Mouse (Mus musculus): ENCODE measurements around the gene Map3k5. TPM values are rescaled to one million over a fixed set of nuclear protein-coding genes. Genes with fewer than 3 reads are reported as not detected.

The Map3k5 gene
- total RNA-seq, 2 experiments from 2014 or later: 6.5 to 6.6 TPM

DNA sequence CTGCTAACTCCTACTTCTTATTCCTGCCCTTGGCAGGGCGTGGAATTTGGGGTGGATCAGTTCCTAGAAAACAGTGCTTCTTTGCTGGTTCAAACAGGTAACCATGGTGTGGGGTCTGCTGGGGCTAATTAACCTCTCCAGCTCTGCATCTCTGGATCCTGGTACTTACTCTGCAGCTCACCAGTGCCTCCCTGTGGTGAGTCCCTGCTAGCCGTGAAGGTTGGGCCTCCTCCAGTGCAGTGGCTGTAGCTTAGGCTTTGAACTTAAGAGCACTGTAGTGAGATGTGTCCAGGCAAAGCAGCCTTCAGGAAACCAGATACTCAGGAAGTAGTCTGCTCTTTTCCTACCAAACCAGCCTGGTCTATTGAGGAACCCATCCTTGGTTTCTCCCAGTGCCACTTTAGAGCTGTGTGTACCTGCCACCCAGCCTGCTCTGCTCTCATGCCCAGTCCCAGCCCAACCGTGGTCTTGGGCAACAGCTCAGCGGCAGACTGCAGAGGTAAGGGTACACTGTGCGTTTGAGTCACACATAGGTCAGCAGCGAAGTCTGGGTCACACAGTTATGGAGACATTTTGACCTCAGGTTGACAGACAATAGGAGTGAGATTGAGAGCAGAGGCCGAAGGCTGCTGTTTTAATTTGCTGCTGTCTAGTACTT lies 139.1 kb downstream of the Map3k5 start:
- intact Hi-C loops (cut with DNase I; ENCODE audit: low total_unique reads): loop anchor here (5.0 to 10.0 kb wide), 2 partner anchors 141 to 169 kb away; partner anchors contain the start of genes Map3k5 and Pex7
- peak; percentile 73 for DNase-seq

DNA sequence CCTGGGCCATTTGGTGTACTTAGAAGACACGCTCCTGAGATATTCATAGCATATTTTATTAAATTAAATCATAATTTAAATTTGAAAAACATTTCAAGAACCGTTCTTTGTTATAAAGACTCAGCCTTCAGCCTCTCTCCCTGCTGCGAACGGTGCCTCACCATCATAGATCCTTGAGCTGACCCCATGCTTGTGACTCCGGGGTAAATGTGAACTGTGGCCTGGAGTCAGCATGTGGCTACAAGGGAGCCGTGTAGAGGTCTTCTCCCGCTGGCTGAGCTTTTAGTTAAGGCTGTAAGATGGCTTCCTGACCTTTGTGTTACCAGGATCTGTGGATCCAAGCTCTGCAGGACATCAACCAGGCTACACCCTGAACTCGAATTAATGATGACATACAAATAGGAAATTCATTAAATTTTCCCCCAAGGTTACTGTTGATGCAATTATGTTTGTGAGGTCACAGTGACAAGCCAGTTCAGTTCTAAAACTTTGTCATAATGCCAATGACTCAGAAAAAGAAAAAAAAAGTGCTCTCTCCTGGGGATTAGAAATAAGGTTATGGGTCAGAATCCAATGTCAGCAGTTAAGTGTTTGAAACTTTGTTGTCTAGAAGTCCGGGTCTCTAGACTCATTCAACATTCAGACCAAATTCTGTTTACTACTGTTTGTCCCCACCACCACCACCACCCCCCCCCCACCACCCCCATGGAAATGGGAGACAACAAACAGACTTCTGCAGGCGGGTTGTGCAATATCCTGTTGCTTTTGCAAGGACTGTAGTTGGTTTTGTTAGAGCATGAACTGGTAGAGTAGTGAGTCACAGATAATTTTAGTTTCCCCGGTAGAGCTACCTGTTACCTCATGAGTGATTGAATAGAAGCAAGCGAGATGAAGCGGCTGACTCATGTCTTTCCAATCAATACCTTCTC lies 142.5 kb downstream of the Map3k5 start:
- DNase-seq: no peak
- intact Hi-C loops (cut with DNase I; ENCODE audit: low total_unique reads): loop anchor here (10.0 kb wide), 1 partner anchor 172 kb away; the partner anchor contains the start of gene Pex7

DNA sequence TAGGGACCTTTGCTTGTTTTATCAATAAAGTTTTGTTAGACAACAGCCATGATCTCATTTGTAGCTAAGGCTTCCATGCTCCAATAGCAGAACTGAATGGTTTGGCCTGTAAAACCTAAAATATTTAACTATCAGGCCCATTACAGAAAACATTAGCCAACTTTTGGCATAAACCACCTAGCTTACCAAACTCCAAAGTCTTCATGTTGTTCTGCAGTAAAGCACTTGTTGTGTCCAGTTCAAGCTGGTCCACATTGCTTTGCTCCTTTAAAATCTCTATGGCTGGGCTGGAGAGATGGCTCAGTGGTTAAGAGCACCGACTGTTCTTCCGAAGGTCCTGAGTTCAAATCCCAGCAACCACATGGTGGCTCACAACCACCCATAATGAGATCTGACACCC lies 144.1 kb downstream of the Map3k5 start:
- no peak for DNase-seq
- intact Hi-C loops (cut with DNase I; ENCODE audit: low total_unique reads): loop anchor here (10.0 kb wide), 1 partner anchor 174 kb away; the partner anchor contains the start of gene Pex7

DNA sequence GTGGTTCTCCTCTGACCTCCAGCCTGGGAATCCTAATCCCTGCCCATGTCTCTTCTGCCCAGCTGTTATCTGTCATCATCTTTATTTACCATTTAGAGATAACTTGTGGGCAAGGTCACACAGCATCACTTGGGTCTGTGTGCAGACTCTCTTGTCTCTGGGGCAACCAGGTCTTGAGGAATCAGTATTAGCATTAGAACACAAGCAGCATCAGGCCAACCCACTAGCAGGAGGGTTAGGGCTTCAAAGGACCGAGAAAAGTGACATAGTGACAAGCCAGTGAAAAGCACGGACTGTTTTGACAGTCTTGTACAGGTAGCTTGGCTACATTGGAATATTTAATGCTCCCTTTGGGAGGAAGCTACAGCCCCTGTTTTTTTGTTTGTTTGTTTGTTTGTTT lies 153.6 kb downstream of the Map3k5 start:
- DNase-seq: no peak
- intact Hi-C loops (cut with DNase I; ENCODE audit: low total_unique reads): no loop called here

DNA sequence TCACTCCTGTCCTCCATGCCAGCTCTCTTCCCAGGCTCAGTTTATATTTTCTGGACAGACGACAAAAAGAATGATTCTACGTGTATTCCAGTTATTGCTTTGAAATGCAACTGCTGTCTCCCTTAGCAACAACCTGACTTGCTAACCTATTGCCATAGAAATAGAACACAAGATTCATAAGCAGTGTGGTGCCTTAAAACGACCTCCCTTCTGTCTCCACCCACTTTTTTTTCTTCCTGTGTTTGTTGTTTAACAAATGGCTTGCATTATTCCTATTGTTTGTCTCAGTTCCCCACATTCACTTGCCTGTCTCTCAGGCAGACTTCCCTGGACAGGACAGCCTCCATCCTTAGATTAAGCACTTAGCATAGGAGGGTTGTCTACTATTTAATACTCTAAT lies 154.8 kb downstream of the Map3k5 start:
- intact Hi-C loops (cut with DNase I; ENCODE audit: low total_unique reads): no loop called here
- no peak for DNase-seq

DNA sequence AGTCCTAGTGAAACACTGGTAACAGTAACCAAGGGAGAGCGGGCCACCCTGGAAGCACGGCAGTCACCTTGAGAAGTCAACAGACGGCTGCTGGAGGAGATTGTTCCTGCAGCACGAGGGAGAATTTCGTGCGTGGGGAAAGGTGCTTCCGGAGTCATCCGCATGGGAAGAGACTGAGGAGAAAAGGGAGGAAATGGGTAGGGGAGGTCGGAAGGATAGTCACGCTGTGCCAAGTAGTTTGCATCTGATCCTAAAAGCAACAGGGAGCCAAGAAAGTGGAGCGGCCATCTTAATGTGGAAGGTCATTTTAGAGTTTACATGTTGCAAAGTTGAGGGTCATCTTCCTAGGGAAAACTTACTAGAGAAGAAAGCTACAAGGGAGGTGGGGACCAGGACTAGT lies 155.9 kb downstream of the Map3k5 start:
- DNase-seq: no peak
- intact Hi-C loops (cut with DNase I; ENCODE audit: low total_unique reads): no loop called here

DNA sequence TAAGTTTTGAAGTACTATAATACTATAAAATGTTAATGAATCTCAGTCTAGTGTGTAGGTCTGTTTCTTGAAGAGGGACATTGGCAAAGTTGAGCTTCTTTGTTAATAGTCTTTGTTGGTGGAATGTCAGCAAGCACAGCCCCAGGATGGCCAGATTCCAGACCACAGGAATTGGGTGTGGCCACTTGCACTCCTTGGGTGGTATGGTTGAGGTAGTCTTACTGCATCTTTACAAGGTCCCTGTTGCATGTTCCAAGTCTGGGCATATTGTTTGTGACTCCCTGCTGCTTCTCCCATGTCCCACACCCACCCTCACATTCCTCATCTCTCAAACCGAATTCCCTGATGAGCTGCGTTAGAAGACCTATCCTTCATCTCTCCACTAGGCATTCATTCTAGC lies 157.1 kb downstream of the Map3k5 start:
- intact Hi-C loops (cut with DNase I; ENCODE audit: low total_unique reads): no loop called here
- DNase-seq: no peak

DNA sequence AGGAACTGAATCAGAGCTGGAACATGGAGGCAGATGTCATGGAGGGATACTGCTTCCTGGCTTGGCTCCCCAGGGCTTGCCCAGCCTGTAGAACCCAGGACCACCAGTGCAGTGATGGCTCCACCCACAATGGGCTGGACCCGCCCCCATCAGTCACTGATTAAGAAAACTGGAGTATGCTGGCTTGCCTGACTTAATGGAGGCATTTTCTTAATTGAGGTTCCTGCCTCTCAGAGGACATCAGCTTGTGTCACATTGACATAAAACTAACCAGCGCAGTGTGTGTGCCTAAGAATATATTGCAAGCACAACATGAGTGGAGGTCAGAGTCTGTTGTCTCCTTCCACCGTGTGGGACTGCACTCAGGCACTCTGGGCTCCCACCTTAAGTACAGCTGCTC lies 158.1 kb downstream of the Map3k5 start:
- no peak for DNase-seq
- intact Hi-C loops (cut with DNase I; ENCODE audit: low total_unique reads): no loop called here

DNA sequence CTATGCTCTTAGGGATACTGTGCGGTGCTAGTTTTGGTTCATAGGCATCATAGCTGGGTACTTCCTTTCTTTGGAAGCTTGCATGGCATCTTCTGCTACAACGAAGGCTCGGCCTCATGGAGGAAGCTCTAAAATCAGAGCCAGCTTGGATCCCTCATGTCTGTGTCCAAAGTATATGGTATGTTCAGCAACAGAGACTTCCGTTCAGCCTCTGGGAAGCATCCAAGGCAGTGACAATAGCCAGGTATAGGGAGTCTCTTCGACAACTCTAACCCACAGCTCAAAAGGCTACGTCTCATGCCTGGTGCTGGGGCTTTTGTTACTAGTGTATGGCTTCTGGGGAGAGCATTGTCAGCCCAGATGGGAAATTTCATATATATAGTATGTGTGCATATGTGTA lies 167.2 kb downstream of the Map3k5 start:
- DNase-seq: no peak
- intact Hi-C loops (cut with DNase I; ENCODE audit: low total_unique reads): no loop called here

DNA sequence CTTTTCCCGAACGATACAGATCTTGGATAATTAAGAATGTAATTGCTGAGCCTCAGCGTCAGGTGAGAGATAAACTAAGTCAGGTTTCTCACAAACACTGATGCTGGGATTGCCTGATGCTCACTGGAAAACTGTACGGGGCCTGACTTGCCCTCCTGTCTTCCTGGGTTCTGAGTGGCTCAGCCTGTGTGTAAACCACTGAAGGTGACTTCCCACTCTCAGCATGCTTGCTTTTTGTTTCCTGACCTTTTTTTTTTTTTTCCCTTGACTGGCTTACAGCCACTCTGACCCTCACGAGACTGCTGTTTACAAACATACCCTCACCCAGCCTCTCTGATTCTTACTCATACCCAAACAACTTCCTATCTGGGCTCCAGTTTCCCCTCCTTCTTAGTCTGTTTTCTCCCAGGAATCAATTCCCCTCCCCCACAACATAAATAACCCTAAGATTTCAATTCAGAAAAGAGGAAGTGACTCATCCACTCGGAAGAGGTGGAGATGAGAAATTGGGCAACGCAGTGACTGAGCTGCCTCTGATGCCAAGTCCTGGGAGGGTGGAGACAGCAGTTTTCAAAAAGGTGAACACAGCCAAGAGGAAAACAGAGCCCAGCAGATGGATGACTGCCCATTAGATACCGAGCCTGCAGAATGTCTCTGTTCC lies 170.1 kb downstream of the Map3k5 start:
- intact Hi-C loops (cut with DNase I; ENCODE audit: low total_unique reads): no loop called here
- peak; percentile 65 for DNase-seq

DNA sequence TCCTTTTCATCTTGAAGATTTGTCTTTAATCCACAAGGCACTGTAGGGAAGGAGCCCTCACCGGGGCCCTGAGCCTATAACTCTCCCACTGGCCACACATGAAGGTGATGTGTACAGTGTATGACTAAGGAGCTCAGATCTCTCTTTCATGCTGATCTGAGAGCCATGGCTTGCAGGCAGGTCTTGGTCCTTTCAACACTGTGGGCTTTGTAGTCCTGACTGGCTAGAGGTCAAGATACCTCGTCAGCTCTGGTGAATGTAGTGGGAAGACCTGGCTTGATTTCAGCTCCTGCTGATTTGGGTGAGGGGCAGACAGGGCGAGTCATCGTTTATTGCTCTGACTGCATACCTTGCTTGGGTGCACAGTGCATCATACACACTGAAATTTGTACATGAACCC lies 171.3 kb downstream of the Map3k5 start:
- DNase-seq: no peak
- intact Hi-C loops (cut with DNase I; ENCODE audit: low total_unique reads): no loop called here

DNA sequence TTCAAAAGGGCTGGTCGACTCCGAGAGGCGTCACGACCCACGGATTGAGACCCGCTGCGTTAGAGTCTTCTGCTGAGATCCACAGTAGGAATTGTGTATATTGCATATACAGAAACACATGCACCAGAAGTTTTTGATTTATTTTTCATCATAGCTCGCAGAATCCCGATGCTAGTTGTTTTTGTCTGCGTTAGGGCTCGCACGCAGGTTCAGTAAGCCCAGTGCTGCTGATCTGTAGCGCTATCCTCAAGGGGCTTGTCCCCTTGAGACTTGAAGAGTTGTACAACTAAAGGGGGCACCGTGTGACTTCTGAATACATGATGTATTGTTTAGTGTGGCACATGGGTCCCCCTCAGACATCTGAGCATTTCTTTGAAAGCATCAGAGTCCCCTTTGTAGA lies 172.8 kb downstream of the Map3k5 start:
- intact Hi-C loops (cut with DNase I; ENCODE audit: low total_unique reads): no loop called here
- DNase-seq: no peak

DNA sequence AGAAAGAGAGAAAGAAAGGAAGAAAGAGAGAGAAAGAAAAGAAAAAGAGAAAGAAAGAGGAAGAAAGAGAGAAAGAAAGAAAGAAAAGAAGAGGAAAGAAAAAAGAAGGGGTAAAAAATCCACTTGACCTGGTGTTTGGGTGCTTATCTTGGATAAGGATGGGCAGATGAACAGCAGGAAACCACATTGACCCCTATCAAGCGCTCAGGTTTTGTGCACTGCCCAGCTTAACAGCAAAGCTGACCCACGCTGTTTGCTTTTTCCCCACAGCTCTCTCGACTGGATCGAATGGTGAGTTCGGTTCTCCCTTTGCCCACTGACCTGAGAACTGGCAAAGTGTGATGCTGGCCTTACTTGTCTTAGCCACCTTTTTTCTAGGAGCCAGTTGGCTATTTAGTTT lies 177.2 kb downstream of the Map3k5 start:
- intact Hi-C loops (cut with DNase I; ENCODE audit: low total_unique reads): no loop called here
- no peak for DNase-seq

DNA sequence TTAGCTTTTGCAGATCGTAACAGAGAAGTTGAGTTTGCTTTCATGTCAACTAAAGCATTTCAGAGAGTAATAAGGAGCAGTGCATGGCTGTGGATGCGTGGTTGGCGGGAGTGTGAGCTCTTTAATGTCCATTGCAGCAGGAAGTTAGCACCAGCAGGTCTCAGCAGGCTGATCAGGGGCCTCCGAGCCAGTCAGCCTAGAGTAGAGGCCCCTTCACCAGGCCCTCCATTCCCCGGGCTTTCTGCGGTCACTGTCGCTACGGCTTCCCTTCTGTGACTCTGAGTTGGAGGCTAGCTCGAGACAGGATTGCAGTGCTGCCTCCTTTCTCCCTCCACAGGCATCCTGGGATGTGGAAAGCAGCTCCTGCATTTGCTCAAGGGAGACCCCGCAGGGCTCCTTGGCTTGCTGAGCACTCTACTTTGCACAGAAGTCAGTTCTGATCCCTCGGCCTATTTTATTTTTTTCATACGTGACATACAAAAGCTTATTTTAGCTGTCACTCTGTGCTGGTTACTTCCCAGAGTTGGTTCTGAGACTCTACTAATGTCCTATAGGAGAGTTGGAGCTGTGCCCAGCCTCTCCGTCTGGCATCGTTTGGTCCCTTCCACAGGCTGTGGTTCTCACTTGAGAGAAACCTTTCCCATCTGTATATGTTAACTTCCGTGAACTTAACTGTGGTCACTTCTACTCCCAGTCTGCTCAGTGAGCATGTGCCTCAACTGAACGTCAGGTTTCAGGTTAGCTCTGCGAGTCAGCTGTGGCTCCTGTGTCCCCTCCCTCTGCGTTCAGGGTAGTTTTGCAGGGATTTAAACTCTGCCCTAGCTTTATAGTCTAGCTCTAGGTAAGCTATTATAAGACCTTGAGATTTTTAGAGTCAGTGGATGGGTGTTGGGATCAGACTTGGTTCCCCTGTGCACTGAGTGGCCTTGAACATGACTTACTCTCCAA lies 178.0 kb downstream of the Map3k5 start:
- intact Hi-C loops (cut with DNase I; ENCODE audit: low total_unique reads): no loop called here
- DNase-seq: no peak

DNA sequence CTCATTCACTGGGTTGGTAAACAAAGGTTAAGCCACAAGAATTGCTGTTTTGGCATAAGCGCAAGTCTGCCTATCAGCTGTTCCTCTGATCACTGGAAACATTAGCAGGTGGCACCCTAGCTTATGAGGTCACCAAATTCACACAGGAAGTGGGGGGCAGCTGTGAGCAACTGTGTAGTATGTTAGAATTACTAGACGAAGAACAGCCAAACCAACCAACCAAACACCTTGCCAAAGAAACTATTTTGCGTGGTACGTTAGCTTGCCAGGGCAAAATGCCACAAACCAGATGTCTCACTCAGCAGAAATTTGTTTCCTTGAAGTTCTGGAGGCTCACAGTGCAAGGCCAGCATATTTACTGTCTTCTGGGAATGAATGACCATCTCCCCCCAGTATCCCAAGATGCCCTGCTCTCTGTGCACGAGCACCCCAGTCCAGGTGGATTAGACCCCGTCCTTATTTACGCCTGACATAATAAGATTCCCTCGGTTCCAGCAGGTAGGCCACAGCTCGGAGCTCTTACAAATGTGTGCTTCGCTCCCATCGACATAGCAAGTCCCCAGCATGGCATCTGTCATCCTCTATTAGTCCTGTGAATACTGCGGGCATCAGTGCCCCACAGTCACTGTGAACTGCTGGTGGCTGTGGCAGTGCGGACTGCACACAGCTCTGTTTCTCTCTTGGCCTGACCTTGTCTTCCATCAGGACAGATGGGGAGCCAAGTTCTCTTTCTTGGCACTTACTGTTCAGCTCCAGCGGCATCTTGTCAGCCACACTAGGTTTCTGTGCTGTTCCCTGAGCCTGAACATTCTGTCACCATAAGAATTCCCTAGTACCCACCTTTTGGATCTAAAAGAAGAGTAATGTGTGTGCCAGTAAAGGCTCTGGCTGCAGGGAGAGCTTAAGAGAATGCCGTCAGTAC lies 185.5 kb downstream of the Map3k5 start:
- intact Hi-C loops (cut with DNase I; ENCODE audit: low total_unique reads): no loop called here

DNA sequence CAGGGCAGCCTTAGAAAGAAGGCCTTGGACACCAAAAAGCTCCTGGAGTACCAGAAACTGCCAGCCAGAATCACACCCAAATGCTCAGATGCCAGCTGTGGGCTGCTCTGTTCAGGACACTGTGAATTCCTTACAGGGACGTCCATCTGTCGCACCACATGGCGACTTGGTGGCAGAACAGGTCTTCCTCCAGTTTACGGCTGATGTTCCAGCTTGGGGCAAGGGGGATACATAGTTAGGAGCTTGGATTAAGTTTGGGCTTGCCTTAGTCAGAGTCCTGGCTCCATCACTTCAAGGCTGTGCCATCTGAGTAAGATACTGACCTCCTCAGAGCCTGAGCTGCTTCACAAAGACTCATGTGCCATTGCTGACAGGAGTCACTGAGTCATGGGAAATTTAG lies 187.7 kb downstream of the Map3k5 start:
- DNase-seq: no peak
- intact Hi-C loops (cut with DNase I; ENCODE audit: low total_unique reads): no loop called here

More for the DNA sequence above, 185.5 kb downstream of the Map3k5 start:
- no peak for DNase-seq

DNA sequence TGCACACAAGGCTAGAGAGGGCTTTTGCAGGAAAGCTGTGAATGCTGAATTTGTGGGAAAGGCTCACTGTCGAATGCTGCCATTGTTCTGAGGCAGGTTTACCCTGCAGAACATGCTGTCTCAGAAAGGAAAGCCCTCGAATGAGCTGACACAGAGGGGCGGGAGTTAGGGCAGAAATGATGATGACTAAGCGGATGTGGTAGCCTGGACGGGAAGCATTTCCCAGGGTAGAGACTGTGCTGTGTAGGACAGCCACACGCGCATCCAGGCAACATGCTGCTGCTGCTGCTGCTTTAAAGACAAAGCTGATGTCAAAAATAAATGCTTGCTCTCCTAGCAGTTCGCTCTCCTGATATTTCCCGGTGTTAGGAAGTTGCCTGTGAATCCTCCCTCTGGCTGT lies 189.1 kb downstream of the Map3k5 start:
- intact Hi-C loops (cut with DNase I; ENCODE audit: low total_unique reads): no loop called here

DNA sequence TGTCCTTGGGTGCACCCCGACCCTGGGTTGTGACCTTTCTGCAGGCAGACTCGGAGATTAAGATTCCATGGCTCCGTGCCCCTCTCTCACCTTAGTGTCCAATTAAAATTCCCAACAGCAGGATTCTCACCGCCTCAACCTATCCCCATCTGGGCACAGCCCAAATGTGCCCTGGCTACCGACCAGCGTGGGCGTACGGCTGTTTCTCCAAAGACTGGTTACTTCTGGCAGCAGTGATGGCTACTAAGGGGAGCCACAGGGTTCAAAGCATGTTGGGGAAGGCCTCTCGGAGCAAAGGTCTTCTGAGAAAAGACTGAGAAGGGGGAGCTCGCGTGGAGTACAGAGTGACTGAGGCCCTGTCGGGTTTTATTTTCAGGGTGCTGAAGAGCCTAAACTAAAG lies 190.3 kb downstream of the Map3k5 start:
- no peak for DNase-seq
- intact Hi-C loops (cut with DNase I; ENCODE audit: low total_unique reads): no loop called here

More for the DNA sequence above, 189.1 kb downstream of the Map3k5 start:
- DNase-seq: no peak

Data from gastrocnemius, postnatal 14 days (tissue).